Mouse (Mus musculus) gastrocnemius, adult 8-10 months (tissue): Measurements from ENCODE around the gene Slc22a1. TPM values are rescaled to one million over a fixed set of nuclear protein-coding genes. Genes with fewer than 3 reads are reported as not detected.

Experiments used
- DNase-seq, 2 experiments: peaks; one replicate each; pipeline ENCODE4 v3.0.0; 2022; ENCODE audit warnings: low spot score in 2 of 2
- total RNA-seq, 4 experiments: library from RNA; stranded (reverse); gene quantifications; 2 replicates each; pipeline ENCODE4 v1.2.4; 2022

The Slc22a1 gene
- total RNA-seq, 4 experiments from 2014 or later: 0.16 TPM; not detected in 3

DNA sequence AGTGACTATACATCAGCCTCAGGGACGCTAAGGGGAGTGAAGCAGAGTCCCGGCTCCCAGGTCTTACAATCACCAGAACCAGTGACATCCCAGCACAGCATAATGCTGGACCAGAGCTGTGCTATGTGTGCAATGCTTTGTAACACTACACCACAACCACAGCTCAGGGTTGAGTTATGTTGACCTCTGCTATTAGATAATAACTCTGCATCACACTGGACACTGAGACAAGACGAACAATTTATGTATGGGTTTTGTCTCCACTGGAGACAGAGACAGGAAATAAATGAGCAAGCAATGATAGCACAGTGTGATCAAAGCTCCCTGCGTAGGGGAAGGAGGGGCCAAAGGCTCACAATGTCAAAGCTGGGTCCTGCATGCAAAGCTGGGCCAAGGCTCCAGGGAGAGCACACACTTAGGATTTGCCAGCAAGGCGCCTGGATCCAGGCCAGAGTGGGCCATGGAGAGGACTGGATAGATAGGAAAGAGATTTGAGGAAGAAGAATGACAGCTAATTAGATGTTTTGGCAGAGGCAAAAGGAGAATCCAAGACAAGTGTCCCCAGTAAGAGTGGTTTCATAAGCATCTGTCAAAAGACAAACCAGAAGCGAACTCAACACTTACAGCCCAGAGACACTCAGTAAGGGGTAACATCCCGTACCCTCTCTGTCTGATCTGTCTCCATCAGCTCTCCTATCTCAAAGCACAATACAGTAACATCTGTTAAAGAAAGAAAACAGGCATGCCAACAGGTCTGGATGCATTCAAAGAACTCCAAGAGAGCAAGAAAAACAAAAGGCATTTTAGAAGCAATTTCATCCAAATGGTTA, 43.6 kb downstream of the Slc22a1 start:
- DNase-seq: no peak

DNA sequence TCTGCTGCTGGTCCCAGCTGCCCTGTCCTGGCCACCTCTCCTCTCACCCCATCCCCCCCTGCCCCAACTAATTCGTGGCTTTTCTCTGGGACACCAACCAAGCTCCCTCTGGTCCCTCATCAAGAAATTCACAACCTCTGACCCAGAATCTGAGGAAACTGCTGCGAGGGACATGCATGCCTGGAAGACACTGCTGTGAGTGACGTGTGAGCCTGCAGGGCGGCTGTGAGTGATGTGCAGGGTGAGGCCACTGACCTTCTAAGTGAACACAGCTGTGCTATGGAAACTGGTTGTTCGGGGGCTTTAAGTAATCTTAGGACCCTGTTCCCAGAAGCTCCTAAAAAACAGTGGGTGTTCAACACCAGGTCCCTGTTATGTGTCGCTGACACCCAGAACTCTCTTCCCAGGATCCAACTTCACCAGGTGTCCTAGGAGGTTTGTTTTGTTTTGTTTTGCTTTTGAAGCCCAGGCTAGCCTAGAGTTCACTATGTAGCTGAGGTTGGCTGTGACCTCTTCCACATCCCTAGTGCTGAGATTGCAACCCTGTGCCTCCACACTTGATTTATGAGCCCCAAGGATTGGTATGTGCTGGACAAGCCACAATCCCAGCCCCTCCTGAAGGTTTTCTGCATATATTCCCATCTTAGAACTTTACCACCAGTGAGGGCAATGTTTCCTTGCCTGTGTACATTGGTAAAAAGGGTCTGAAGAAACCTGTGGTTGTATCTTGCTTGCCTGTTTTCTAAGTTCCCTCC, 44.5 kb downstream of the Slc22a1 start:
- no peak for DNase-seq

DNA sequence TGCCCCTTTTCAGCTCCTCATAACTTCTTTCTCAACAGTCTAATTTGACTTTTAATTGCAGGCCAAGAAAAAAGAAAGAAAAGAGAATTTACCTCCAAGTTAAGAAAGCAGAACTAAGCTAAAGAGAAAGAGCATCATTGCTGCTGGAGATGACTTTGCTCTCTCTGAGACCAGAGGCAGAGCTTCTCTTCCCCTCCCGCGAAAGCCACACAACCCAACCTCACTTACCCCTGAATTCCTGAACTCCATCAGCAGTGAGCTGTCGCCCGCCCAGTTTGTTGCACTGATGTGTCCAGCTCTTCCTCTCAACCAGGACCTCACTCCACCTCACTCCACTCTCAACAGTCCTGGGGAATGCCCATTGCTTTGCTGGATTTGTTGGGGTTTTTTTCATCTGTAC, 47.6 kb downstream of the Slc22a1 start:
- no peak for DNase-seq

DNA sequence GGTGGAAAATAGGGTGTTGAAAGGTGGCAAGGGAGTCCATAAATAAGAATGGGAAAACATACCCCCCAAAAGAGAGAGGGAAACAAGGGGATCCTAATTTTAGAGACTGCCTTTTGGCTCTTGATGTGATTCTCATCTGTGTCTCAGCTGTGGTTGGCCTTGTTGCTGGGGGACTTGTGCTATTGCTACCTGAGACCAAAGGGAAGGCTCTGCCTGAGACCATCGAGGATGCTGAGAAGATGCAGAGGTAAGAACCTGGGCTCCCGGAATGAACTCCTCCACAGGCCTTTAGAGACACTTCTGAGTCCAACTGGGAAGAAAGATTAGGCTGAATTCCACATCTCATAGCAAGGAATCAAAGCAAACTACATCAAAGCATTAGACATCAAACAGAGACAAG, 56.0 kb downstream of the Slc22a1 start:
- no peak for DNase-seq

DNA sequence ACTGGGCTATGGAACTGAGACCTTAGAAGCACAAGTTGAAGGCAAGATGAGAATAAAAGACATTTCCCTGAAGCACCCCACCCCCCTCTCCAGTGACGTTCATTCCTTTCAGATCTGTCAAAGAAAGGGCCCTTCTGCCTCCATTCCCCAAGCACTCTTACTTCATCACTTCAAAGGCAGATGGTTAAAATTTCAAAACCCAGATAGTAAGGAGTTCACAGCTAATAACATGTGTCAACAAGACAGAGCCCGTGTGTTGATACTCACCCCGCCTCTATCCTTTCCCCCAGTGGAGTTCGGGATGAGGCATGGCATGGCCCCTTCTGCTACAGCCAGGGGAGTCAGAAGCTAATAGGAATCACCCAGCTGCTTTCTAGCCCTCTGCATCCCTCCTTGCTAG, 60.2 kb downstream of the Slc22a1 start:
- no peak for DNase-seq

DNA sequence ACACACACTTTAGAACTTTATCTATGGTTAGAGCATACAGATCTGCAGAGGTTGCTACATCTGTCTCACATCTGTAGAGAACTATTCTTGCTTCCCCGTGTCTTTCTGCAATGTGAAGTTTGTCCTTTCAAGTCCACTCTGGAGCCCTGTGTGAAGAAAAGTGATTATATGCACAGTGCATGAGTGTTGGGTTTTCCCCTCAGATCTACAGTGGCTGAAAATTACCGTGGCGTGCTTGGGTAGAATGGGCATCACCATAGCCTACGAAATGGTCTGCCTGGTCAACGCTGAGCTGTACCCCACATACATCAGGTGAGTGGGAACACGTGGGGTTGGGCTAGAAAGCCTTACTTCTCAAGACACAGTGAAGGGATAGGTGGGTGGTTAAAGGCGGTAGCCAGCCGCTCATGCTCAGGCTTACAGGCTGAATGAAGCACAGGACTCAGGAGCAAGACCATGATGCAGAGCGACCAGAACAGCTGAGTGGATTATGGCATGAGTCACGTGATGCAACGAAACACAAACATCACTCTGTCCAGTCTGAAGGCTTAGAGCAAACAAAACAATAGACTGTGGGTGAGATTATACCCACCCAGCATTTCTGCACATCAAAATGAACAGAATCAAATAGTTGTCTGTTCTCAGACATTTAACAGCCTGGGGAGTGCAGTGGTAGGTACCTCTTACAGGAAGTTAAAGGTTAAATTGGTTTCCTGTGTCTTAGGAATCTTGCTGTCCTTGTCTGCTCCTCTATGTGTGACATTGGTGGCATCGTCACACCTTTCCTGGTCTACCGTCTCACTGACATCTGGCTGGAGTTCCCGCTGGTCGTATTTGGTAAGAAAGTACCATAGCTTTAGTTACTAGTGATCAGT, 60.9 kb downstream of the Slc22a1 start:
- no peak for DNase-seq

DNA sequence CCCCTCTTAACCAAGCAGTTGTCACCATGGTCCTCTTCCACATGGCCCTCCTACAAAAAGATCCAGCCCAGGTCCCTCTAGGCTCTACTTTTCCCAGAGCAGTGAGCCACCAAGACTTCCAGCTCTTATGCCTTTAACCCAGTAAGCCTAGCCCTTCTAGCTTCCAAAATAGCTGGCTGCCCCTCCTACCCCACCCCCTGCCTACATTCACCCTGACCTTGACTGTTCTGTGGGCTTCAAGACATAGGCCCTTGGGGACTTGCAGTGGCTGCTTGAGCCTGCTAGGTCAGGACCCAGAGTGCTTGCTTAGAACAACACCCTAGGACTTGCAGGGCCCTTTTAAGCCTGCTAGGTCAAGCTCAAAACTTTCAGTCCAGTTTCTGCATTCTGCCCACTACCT, 68.4 kb downstream of the Slc22a1 start:
- no peak for DNase-seq

DNA sequence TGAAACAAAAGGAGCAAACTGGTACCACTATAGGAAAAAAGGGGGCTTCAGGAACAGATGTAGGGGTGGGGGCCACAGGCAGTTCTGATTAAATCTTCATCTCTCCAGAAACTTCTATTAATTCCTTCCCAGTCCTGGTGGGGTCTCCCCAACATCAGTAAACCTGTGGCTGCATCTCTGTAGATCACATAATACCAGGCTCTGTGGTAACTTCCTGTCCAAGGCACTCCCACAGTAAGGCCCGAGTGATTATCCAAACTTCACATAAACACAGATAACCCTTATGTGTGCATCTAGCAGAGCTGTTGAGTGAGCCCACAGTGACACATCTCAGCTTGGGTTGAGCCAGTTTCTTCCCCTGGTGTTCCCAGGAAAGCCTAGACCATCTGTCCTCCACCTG, 69.0 kb downstream of the Slc22a1 start:
- no peak for DNase-seq

Other genes with a start within 250 kb of the Slc22a1 start
- 1 to 10 TPM in 1 of 4 experiments, under 1 TPM in 3; 0.46 to 1.4 (median 0.88) TPM for gene Slc22a3, start 168.1 kb downstream of the Slc22a1 start, total RNA-seq
- gene Slc22a2, start 91.7 kb downstream of the Slc22a1 start, total RNA-seq: not detected
- gene Igf2r, start 93.8 kb upstream of the Slc22a1 start, total RNA-seq: 10 to 100 TPM; 41.4 to 54.3 (median 46.9) TPM
- under 1 TPM; 0.22 to 0.35 (median 0.28) TPM for gene Mas1, start 192.3 kb upstream of the Slc22a1 start, total RNA-seq
- 1 to 10 TPM; 3.9 to 5.2 (median 4.9) TPM for gene Mrgprh, start 200.2 kb upstream of the Slc22a1 start, total RNA-seq
- under 1 TPM in 1 of 4 experiments, not detected in 3; 0.92 TPM for gene Pnldc1, start 234.4 kb upstream of the Slc22a1 start, total RNA-seq
- 100 to 1,000 TPM; 172 to 195 (median 176) TPM for gene Tcp1, start 239.9 kb upstream of the Slc22a1 start, total RNA-seq
- gene Mrpl18, start 240.5 kb upstream of the Slc22a1 start, total RNA-seq: 100 to 1,000 TPM; 109 to 116 (median 111) TPM